Mouse (Mus musculus): ENCODE measurements around the gene Gm21887. TPM values are rescaled to one million over a fixed set of nuclear protein-coding genes. Genes with fewer than 3 reads are reported as not detected.
"Not testable (repeated sequence)": the region's sequence is repeated elsewhere in the genome, so short reads cannot be mapped to it uniquely, and the experiment has no call there.

The Gm21887 gene
- total RNA-seq (2021): 10 to 100 TPM; 31.6 to 43.1 TPM
- long read RNA-seq, experiment 1, partial matches to known transcripts: 0 of 3 reads
- long read RNA-seq, experiment 1, other reads (novel, unspliced or antisense): 3 of 3 reads
- long read RNA-seq, experiment 2, partial matches to known transcripts: 0 of 5 reads
- long read RNA-seq, experiment 2, other reads (novel, unspliced or antisense): 5 of 5 reads

DNA sequence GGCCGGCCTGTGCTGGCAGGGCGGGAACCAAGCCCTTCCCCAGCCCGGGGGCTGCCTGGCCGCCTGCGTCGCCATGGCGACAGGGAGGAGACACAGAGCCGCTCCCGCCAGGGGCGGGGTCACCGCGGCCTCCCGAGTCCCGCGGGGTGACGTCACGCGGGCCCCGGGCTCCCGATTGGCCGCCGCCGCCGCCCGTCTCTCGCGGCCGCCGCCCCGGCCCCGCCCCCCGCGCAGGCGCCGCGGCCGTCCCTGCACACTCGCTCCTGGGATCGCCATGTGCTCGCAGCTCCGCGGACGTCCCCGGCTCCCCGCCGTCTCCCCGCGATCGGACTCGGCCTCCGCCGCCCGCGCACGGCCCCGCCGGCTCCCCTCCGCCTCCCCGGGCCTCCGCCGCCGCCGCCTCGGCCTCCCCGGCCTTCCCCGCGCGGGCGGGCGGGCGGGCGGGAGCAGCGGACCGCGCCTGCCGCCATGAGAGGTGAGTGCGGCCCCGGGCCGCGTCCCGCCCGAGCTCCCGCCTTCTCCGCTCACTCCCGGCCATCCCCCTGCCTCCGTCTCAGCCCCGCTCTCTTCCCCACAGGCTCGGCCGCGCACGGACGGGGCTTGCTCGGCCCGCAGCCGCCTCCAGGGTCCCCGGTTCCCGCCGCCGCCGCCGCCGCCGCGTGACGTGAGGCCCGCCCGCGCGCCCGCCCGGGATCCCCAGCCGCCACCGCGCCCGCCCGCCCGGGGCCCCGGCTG lies at the start of gene Gm21887:
TSS of gene Gm21887 (plus strand) at position 644 of the 735 bp plus-strand sequence.
- peak; percentile 97 for DNase-seq

DNA sequence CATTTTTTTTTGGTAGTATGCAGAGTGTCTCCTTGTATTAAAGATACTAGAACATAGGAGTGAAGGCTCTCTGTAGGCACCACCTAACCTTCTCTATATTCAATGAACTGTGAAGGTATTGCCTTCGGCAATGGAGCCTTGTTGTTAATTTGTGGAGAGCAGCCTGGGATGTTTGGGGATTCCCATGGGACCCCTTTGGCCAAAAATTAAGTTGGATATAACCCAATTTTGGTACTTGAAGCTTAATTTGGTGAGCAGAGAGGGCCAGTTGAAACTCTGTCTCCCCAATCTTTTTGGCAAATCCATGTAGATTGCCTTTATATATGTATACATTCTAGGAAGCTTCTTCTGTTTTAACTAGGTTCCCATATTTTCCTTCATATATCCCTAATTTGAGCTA lies 40.1 kb upstream of the Gm21887 start:
- DNase-seq: no peak

DNA sequence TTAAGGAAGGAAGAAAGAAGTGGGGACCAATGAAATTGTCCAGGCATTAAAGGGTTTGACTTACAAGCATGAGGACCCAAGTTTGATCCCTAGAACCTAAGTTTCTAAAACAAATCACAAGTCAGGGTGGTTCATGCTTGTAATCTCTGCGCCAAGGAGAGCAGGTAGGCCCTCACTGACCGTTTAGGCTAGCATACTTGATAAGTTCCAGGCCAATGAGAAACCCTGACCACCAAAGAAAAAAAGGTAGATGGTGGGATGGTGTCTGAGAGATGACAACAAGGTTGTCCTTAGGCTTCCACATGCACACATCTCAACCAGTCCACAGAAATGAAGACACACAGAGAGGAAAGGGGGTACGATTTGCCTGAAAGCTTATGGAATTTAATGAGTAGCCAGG lies 39.7 kb upstream of the Gm21887 start:
- DNase-seq: not testable (repeated sequence)

DNA sequence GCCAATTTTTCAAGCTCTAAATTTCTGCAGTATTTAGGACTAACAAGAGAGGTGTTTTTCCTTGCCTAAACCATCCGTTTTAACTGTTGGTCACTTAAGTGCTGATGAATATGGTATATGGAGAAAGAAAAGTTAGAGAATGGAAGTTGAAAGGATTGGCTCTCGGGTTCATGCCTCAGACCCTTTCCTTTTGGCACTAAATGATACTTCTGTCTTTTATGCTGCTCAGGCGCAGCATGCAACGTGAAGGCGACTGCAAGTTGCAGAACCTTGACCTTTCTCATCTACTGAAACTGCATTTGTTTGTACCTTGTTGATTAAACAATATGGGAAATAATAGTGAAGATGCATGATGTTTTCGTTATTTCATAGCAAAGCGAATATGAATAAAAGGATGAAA lies 38.9 kb upstream of the Gm21887 start:
- DNase-seq: not testable (repeated sequence)

DNA sequence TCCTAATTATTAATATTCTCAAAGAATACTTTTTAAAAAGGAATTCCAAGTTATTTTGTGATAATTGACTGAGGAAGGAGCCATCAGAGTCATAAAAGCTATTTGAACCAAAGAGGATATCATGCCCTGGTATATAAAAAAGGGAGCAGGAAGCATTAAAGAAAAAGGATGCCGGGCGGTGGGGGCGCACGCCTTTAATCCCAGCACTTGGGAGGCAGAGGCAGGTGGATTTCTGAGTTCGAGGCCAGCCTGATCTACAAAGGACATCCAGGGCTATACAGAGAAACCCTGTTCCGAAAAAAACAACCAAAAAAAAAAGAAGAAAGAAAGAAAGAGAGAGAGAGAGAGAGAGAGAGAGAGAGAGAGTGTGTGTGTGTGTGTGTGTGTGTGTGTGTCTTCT lies 37.9 kb upstream of the Gm21887 start:
- DNase-seq: not testable (repeated sequence)

DNA sequence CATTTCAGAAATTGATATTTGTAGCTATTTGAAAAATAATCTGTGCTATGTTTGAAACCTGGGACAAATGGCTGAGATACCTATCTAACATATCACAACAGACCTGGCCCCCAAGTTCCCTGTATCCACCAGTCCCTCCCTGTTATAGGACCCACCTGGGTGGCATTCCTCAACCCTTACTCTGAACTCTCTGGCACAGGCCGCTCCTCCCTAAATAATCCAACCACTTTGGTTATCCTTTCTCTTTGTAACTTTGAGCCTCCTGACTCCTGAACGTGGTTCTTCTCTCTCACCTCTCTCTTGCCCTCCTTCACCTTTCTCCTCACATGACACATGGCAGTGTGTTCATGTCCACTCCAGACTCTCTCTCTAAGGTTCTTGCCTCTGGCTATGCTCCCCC lies 37.3 kb upstream of the Gm21887 start:
- not testable (repeated sequence) for DNase-seq

DNA sequence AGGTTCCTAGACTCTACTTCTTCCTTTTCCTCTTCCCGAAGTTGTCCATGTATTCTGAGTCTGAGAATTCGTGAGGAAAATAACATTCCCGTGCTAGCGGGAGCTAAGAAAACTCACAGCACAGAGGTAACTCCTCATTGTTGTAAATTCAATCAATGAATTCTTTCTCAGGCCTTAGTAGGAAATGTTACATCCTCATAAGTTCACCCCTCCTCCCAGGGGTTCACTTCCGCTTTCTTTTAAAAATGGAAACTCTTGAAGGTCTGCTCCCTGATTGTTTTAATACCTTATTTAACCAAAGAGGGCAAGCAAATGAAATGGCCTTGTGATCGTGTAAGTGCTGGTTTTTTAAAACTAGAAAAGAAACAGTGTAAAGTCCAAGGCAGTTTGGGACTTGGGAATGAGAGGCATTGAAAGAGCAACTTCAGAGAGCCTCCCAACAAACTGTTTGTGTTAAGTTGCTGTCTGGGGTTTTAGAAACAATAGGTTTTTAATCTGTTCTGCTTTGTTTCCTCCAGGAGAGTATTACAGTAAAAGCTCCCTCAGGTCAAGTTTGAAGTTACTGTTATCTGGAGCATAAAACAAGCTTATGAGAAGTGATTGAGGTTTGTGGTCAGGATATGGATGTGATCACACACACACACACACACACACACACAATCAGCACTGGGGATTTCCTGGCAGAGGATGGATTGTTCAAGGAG lies 36.5 kb upstream of the Gm21887 start:
- DNase-seq: not testable (repeated sequence)

DNA sequence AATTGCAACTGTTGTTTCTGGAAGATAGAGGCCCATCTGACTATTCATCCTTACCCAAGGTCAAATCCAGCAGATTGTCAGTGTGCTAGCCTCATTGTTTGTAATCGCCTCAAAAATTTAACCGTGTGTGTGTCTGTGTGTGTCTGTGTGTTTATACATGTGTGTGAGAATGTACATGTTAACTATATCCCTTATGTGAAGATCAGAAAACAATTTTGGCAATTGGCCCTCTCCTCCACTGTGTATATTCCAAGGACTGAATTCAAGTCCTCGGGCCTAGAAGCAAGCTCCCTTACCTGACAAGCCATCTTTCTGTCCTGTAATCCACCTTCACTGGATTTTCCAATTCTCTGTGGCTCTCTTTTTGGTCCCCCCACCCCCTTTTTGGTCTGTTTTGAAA lies 35.7 kb upstream of the Gm21887 start:
- DNase-seq: not testable (repeated sequence)

DNA sequence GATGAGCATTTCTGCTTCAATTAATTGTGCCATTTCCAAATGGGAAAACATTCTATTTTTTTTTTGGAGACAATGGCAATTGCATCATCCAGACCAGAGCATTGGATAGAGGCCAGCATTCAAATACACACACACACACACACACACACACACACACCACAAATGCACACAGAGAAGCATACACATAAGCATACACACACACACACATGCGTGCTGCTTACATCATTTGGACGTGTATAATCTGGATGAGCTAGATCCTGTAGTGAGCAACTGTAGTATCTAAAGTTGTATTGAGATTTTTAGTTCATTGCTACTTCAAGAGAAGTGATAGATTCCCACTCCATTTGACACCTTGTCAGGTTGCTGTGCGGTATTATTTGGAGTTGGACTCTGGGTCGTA lies 35.0 kb upstream of the Gm21887 start:
- not testable (repeated sequence) for DNase-seq

DNA sequence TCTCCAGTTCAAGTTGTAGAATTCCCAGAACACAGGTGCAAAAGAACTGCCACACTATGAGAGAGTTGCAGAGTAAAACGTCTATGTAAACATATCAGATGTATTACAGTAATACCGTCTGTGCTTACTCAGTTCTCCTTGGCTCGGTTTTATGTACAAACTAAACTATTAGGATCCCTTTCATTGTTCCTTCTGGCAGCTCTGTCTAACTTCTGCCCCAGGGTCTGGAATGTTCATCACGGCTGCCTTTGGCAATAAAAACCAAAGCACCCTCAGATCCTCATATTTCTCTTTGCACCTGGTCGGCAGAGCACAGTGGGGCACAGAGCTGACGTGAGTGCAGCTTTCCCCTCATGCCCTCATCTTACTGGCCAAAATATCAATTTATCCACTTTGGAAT lies 34.5 kb upstream of the Gm21887 start:
- DNase-seq: not testable (repeated sequence)

DNA sequence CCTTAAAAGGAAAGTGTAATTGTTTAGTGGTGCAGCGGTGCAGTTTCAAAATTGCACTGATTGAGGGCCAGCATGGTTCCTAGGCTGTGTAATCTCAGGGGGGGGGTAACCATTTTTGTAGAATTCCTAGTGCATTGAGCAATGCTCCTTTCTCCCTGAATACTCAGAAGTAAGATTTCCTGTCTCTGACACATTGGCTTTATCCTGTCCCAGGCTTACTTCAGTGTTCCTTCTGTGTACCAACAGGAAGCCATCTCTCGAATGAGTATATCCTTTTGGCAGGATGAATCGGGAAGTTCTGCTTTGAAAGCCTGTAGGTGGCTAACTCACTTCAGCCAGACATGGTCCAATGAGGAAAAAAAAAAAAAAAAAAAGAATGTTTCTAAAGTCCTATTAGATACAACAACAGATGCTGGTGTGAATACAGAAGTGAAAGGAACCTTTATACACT lies 33.8 kb upstream of the Gm21887 start:
- DNase-seq: peak; percentile 5

DNA sequence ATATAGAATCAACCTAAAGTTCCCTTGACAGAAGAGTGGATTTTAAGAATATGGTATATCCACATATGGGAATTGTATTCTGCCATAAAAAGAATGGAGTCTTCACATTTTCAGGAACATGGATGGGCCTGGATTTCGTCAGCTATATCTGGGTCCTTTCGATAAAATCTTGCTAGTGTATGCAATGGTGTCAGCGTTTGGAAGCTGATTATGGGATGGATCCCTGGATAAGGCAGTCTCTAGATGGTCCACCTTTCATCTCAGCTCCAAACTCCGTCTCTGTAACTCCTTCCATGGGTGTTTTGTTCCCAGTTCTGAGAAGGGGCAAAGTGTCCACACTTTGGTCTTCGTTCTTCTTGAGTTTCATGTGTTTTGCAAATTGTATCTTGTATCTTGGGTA lies 33.1 kb upstream of the Gm21887 start:
- DNase-seq: not testable (repeated sequence)

DNA sequence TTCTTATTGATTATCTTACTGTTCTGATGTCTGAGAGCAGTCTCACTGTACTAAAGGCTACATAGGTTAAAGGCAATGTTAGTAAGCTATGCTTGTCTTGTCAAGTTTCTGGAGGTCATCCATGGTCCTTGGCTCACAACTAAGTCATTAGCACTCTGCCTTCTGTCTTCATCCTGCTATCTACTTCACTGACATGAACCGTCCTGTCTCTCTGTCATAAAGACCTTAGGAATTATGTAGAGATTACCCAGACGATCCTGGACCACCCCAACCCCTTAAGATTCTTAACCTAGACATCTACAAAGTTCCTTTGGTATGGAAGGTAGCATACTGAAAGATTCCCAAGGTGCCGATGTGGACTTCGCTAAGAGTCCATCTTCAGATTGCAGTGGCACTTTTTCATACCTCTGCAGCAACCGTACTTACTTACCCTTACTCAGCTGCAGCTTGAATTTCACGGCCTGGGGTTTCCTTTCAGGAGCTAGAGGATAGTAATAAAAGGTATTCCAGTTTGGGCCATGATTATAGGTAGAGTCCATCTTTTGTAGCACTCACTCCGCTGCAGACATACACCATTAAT lies 31.5 kb upstream of the Gm21887 start:
- DNase-seq: peak; percentile 6

DNA sequence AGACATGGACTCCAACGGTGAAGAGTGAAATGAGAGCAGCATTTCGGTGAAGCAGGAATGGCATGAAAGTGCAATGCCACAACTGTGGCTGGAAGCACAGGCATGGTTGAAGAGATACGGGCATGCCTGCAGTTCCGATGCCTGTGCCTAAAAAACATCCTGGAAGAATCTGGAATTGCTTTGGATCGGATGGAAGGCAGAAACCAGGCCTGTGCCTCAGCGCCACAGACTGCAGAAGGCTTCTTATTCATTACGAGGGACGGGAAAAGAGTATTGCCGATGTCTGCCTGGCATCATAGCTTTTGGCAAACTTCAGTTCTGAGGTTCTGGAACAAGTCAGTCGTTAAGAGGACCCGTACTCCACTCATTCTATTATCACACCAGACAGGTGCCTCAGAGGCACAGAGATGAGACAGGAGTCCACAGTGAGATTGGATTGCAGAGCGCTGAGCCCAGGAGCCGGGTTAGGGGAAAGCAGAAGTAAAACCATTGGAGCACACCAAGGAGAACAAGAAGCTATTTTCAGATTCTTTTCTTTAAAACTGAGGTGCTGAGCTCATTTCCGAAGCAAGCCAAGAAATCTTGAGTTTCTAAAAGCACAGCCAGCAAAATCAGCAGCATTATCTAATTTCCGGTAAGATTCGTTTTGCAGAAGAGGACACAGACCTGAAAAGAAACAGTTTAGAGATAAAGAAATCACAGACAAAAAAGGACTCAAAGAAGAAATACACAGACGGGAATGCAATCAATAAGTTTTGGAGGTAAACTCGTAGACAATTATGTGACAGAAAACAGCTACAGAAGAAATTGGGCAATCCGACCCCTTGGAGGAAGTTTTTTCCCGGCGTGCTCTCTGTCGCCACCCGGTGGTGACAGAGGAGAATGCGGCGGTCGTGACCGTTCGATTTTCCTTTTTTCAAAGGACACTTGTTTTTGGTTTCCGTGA lies 30.8 kb upstream of the Gm21887 start:
- not testable (repeated sequence) for DNase-seq

DNA sequence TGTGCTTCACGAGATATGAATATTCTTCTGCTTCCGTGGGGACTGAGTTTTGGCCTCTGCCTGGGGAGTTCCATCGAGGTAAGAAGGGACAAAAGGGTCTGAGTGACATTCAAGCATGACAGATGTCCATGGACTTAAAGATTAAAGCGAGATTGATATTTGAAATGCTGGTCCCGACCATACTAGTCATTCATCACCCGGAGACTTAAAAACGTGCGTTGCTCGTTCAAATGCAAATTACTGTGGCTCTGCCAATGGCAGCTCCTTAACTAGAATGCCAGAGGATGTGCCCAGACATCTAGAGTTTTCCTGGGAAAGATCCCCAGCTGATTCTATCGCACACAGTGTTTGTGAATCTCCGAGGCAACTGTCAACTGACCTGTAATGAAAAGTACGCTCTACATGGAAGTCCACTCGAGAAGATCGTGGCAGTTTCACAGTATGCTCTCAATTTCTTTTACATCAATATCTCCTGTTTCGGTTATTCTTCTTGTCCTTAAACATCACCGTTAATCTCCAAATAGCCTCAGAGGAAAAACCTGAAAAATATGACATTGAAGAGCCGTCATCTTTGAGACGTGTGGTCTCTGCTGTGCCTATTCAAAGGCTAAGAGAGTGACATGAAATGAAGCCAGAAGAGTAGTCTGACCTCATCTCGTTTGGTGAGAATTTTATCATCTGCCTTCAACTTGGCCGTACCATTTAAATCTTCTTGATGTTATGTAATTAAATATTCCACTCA lies 29.8 kb upstream of the Gm21887 start:
- not testable (repeated sequence) for DNase-seq

DNA sequence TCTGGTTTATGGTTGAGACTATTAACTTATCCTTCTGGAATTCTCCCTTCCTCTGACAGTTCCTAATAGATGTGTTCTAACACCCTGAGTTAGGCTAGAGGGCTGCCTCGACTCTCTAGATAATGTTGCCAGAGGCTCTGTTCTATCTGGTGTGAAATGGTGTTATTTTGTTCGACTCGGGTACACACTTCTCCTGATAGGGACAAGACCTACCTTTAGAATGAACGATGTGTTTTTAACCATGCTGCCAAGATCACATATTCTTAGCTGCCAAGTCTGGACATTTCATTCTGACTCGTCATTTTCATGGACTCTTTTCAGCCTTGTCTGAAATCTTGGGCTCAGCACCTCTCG lies 29.3 kb upstream of the Gm21887 start:
- not testable (repeated sequence) for DNase-seq

DNA sequence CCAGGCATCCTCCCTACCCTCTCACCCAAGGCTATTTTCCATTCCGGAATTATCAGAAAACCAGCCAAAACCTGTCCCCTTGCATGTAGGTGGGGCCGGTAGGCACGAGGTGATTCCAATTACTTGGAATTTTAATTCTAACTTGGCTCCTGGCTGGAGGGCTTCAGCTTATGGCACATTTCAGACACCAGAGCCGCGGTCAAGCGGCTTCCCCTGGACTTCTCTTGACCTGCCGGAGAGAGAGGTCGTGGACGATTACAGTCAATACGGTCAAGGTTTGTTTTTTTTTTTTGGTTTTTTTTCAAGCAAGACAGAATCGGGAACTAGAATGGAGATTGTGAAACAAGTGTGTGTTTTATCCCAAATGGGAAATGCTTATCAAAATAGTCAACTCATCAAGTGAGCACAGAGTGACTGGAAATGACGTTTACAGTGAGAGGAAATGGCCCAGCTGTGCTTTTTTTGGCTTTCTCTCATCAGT lies 28.6 kb upstream of the Gm21887 start:
- no peak for DNase-seq

DNA sequence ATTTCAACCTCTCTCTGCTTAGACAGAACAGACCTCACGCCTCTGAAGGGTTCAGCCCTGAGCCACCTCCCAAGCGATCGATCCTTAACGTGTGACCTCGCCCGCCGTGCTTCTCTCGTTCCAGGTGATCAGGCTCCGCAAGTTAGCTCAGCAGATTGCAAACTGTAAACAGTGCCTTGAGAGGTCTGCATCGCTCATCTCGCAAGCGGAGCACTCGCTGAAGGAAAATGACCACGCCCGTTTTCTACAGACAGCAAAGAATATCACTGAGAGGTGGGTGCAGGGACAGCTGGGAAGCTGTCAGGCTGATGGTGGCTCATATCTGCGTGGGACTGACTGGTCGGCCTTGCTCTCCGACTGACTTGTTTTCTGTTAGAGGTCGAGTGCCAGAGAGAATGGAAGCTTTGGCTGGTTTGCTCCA lies 27.7 kb upstream of the Gm21887 start:
- peak; percentile 20 for DNase-seq

DNA sequence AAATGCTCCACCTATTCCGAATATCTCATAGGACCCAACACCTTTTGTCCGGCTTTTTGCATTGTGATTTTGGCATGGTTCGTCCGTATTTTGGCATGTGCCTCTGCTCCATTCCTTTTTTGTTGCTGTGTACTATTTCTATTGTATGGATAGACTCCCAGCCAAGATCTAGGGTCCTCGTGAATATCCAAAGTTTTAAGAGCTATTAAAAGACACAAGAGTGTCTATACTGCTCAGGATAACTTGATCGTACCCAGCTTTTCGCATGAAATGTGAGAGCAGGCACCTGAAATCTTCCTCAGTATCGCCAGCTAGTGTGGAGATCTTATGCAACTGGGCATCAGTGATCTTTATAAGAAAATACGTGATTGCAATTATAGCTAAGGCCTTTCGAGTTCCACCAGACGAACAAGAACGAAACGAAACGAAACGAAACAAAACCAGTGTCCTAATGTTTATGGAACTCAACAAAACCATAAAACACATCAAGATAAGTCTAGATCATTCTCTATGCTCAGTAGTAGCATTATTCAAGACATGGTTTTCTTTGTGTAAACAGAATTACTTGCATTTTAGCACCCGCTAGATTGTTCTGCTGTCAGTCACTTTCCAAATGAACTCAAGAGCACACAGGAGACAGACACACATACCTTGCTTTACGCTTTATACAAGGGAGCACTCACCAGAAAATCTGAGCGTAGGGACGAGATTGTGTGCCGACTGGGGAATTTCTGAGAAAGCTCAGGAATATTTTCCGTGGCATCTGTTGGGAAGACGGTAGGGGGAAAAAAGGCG lies 26.7 kb upstream of the Gm21887 start:
- peak; percentile 4 for DNase-seq
